Mouse (Mus musculus): ENCODE measurements around the gene Cdk17.

GRCm38 (mm10) chr10:93276349-93276763 lies 115.7 kb downstream of the Cdk17 start:
- TF ChIP-seq POLR2A (IDR thresholded peaks at IDR 0.05; ENCODE audit: extremely low read depth, insufficient read depth, low read length) (no peak), CTCF (IDR thresholded peaks at IDR 0.05; ENCODE audit: low read depth, low read length) (no peak)

Data from liver, adult 2 months (tissue).